Mouse (Mus musculus) hindbrain, embryonic 15.5 days (tissue): ENCODE data around the gene Nup93. TPM values are rescaled to one million over a fixed set of nuclear protein-coding genes. Genes with fewer than 3 reads are reported as not detected.

Source experiments
- ATAC-seq: fragments of 200-750 bp; cut with Nextera tagmentation; 2 replicates; pipeline ENCODE4 v1.8.0; 2017; ENCODE audit warnings: low read depth, moderate number of reproducible peaks, moderate TSS enrichment; ENCODE audit not compliant: low FRiP score
- H3K27ac ChIP-seq: fragments of 300-500 bp; sonication (generic); replicated peaks from 2 replicates; pipeline ENCODE4 v1.5.1; 2015; ENCODE audit warnings: mild to moderate bottlenecking, inconsistent platforms
- H3K27me3 ChIP-seq: fragments of 300-500 bp; sonication (generic); 2 replicates; pipeline ENCODE4 v1.6.1; 2015; ENCODE audit warnings: control low read depth, inconsistent platforms
- H3K36me3 ChIP-seq: fragments of 300-500 bp; sonication (generic); 2 replicates; pipeline ENCODE4 v1.6.1; 2015; ENCODE audit warnings: control low read depth, inconsistent platforms
- H3K4me1 ChIP-seq: fragments of 300-500 bp; sonication (generic); replicated peaks from 2 replicates; pipeline ENCODE4 v1.6.1; 2015; ENCODE audit warnings: control low read depth, inconsistent platforms
- H3K4me2 ChIP-seq: fragments of 300-500 bp; sonication (generic); 2 replicates; pipeline ENCODE4 v1.6.1; 2015; ENCODE audit warnings: moderate library complexity, mild to moderate bottlenecking, inconsistent platforms
- H3K4me3 ChIP-seq: fragments of 300-500 bp; sonication (generic); 2 replicates; pipeline ENCODE4 v1.5.1; 2015; ENCODE audit warnings: mild to moderate bottlenecking, inconsistent platforms
- H3K9ac ChIP-seq: fragments of 300-500 bp; sonication (generic); 2 replicates; pipeline ENCODE4 v1.6.1; 2015; ENCODE audit warnings: inconsistent platforms
- H3K9me3 ChIP-seq: fragments of 300-500 bp; sonication (generic); 2 replicates; pipeline ENCODE4 v1.6.1; 2016; ENCODE audit warnings: control low read depth, inconsistent platforms
- WGBS: fragments of 180-500 bp; shearing (Covaris S2); methylation state at CpG from one replicate; pipeline ENCODE4 v1.1.7; 2015; 5-methylcytosine and 5-hydroxymethylcytosine counted together
- polyA plus RNA-seq: library from polyadenylated mRNA; unstranded; fragments of >200 nt; fragmentation: Nextera tagmentation; extraction: Ambion mirVana; gene quantifications from 2 replicates; pipeline ENCODE4 v1.2.1, GENCODE M21; 2015

Gene Nup93
- polyA plus RNA-seq, 1 experiment from 2014 or later: 58.9 TPM

DNA sequence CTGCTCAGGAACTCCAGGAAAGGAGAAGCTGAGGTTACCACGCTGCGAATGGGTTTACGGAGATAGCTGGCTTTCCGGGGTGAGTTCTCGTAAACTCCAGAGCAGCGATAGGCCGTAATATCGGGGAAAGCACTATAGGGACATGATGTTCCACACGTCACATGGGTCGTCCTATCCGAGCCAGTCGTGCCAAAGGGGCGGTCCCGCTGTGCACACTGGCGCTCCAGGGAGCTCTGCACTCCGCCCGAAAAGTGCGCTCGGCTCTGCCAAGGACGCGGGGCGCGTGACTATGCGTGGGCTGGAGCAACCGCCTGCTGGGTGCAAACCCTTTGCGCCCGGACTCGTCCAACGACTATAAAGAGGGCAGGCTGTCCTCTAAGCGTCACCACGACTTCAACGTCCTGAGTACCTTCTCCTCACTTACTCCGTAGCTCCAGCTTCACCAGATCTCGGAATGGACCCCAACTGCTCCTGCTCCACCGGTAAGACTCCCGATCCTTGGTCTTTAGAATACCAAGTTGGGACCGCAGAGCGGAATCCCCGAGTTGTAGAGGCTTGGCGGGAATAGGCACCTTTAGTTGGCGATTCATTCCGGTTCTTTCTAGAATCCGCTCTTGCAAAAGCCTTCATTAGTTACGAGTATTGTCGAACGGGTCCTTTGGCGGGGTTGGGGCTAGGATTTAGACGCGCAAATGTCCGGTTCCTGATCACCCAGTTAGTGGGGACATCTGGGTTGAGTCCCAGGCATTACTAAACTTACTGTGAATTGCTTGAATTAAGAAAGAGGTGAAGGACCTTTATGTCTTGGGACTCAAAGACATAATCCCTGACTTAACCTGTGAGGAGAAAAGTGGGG, 35.3 kb upstream of the Nup93 start, which contains the start of gene Mt1:
Gene Mt1 (plus strand): TSS at position 226 of the 856 bp plus-strand sequence.
- no peaks in the 10 kb centered on the region for H3K36me3 ChIP-seq
- peak; percentile 81 for ATAC-seq
- peaks cover 90% of the 10 kb centered on the region for H3K27me3 ChIP-seq
- no peaks in the 10 kb centered on the region for H3K9me3 ChIP-seq
- H3K4me2 ChIP-seq: peak within 1 kb of the TSS; percentile 96
- H3K27ac ChIP-seq: no peak within 1 kb of the TSS
- peak within 1 kb of the TSS; percentile 45 for H3K4me3 ChIP-seq
- H3K9ac ChIP-seq: peak within 1 kb of the TSS; percentile 34
- peaks cover 26% of the 10 kb centered on the region for H3K4me1 ChIP-seq
- WGBS: under 1% methylated on average over 50 of the region's 50 CpGs

DNA sequence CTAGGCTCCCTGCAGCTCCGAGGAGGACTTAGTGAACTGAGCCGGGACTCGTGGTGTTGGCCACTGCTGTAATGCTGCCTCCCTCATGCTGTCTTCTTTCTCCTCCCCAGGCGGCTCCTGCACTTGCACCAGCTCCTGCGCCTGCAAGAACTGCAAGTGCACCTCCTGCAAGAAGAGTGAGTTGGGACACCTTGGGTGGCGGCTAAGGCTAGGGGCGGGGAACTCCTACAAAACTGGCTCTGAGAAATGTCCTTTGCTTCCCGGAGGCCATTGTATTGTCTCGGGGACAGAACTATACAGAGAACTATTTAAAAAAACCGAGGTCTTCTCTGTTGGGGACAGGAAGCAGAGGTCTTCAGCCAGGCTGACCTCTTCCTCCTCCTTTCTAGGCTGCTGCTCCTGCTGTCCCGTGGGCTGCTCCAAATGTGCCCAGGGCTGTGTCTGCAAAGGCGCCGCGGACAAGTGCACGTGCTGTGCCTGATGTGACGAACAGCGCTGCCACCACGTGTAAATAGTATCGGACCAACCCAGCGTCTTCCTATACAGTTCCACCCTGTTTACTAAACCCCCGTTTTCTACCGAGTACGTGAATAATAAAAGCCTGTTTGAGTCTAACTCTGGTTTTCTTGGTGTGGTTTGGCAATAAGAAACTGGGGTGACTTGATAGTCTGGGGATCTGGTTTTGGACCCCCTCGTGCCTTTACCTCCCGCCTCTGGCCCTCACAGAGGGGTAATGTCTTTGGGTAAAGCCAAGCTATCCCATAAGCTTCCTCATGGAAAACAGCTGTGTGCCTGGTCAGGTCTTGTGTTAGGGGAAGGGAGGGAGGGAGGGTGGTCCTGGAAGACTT, 34.4 kb upstream of the Nup93 start:
- Histone ChIP-seq H3K36me3 (no peaks in the 10 kb centered on the region), H3K4me2 (peak overlapping the region; percentile 96), H3K27me3 (peaks cover 88% of the 10 kb centered on the region), H3K9ac (peak overlapping the region; percentile 34), H3K27ac (no peak overlapping the region), H3K4me1 (peaks cover 26% of the 10 kb centered on the region), H3K4me3 (peak overlapping the region; percentile 45), H3K9me3 (no peaks in the 10 kb centered on the region)
- WGBS: 2% methylated on average over 25 of the region's 25 CpGs
- no peak for ATAC-seq

DNA sequence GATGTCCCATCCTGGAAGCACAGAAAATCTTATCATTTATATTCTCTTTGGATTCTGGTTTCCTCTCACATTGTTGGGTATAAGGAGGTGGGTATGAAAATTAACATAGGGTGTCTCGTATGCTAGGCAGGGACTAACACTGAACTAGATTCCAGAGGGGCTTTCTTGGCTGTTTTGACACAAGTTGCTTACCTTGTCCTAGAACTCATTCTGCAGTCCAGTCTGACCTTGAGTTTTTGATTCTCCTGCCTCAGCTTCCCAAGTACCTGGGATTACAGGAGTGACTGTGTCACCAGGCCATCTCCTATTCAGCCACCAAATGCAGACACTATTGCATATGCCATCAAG, 33.8 kb upstream of the Nup93 start:
- H3K4me2 ChIP-seq: peak overlapping the region; percentile 96; the same call in 1 of the 2 replicates
- H3K27ac ChIP-seq: no peak overlapping the region
- peaks cover 86% of the 10 kb centered on the region for H3K27me3 ChIP-seq
- no peak overlapping the region for H3K9ac ChIP-seq
- H3K4me1 ChIP-seq: peaks cover 26% of the 10 kb centered on the region
- H3K9me3 ChIP-seq: no peaks in the 10 kb centered on the region
- no peak overlapping the region for H3K4me3 ChIP-seq
- no peaks in the 10 kb centered on the region for H3K36me3 ChIP-seq
- no peak for ATAC-seq
- WGBS: 90% methylated on average over 1 of the region's 1 CpGs

DNA sequence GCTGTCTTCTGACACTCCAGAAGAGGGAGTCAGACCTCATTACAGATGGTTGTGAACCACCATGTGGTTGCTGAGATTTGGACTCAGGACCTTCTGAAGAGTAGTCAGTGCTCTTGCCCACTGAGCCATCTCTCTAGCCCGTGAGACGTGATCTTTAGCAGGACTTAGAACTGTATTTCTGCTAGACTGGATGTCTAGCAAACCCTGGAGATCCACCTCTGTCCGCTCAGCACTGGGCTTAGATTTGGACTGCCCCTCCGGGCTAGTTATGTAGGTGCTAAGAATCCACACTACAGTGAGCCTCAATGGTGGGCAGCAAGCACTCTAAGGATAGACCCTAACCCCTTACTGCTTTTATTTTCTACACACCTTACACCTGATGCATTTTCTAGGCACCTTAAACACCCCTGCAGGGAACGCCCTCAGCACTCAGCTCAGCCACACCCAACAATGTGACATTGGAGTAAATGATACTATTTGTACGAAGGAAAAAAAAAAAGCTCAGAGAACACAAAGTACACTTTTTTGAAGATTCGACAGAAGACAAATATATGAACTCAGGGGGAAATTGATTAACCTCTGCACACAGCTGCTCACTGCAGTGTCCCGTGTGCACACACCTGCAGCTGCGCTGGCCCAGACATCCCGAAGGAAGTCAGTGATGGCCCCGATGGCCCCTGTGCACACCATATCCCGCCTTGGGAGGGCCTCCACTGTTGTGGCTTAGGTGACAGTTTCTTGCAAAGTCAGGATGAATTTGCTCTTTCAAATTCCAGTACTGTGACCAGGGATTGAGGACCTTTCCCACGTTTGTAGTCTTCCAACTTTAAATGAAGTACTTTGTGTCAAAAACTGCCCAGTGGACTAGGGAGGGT, 32.1 kb upstream of the Nup93 start:
- Histone ChIP-seq H3K4me3 (no peak overlapping the region), H3K4me1 (peaks cover 36% of the 10 kb centered on the region), H3K4me2 (0 out of 2 replicates have a peak overlapping the region, but pooled peaks have one; percentile 48), H3K27ac (no peak overlapping the region), H3K9me3 (no peaks in the 10 kb centered on the region), H3K9ac (no peak overlapping the region), H3K27me3 (peaks cover 85% of the 10 kb centered on the region), H3K36me3 (no peaks in the 10 kb centered on the region)
- ATAC-seq: no peak
- WGBS: 67% methylated on average over 13 of the region's 13 CpGs

- peak overlapping the region; percentile 48 for H3K4me2 ChIP-seq
Observed at GRCm38 (mm10) chr8:94183117-94183516, 31.2 kb upstream of the Nup93 start.

DNA sequence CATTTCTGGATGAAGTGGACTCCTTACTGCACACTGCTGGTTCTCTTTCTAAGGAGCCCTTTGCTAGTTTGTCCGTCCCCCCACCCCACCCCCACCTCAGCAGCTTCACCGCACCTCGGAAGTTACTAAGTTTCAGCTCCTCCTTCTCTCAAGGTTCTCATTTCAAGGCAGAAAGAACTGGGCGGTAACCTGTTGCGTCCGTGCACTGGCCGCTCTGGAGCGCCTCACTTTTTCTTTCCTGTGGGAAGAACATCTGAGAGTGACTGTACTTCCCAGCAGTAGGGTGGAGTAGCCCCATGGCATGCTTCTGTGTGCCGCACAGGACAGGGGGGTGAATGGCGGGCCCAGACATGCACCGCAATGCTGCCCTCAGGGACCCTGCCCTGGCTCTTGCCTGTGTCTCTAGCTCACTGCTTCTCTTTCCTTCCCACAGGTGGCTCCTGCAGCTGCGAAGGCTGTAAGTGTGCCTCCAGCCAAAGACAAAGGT, 30.0 kb upstream of the Nup93 start:
- WGBS: 31% methylated on average over 12 of the region's 12 CpGs
- H3K9me3 ChIP-seq: no peaks in the 10 kb centered on the region
- no peak for ATAC-seq

More at GRCm38 (mm10) chr8:94183117-94183516, 31.2 kb upstream of the Nup93 start:
- peak overlapping the region; percentile 23 for H3K4me3 ChIP-seq
- peaks cover 82% of the 10 kb centered on the region for H3K27me3 ChIP-seq
- H3K9ac ChIP-seq: no peak overlapping the region
- no peaks in the 10 kb centered on the region for H3K36me3 ChIP-seq
- ATAC-seq: peak; percentile 47; the same call in 1 of the 2 replicates
- peaks cover 39% of the 10 kb centered on the region for H3K4me1 ChIP-seq
- 0% methylated on average over 16 of the region's 16 CpGs for WGBS
- H3K9me3 ChIP-seq: no peaks in the 10 kb centered on the region
- H3K27ac ChIP-seq: no peak overlapping the region

GRCm38 (mm10) chr8:94185791-94186190, 28.6 kb upstream of the Nup93 start:
- no peak overlapping the region for H3K4me3 ChIP-seq
- peaks cover 62% of the 10 kb centered on the region for H3K27me3 ChIP-seq
- no peaks in the 10 kb centered on the region for H3K9me3 ChIP-seq
- peaks cover 20% of the 10 kb centered on the region for H3K4me1 ChIP-seq
- H3K27ac ChIP-seq: no peak overlapping the region
- WGBS: 67% methylated on average over 6 of the region's 6 CpGs
- ATAC-seq: no peak
- no peaks in the 10 kb centered on the region for H3K36me3 ChIP-seq
- H3K9ac ChIP-seq: no peak overlapping the region
- H3K4me2 ChIP-seq: no peak overlapping the region

More for the DNA sequence above, 30.0 kb upstream of the Nup93 start:
- no peaks in the 10 kb centered on the region for H3K36me3 ChIP-seq
- H3K4me1 ChIP-seq: peaks cover 29% of the 10 kb centered on the region
- H3K4me3 ChIP-seq: no peak overlapping the region
- H3K9ac ChIP-seq: no peak overlapping the region
- no peak overlapping the region for H3K4me2 ChIP-seq
- peaks cover 73% of the 10 kb centered on the region for H3K27me3 ChIP-seq
- H3K27ac ChIP-seq: no peak overlapping the region

DNA sequence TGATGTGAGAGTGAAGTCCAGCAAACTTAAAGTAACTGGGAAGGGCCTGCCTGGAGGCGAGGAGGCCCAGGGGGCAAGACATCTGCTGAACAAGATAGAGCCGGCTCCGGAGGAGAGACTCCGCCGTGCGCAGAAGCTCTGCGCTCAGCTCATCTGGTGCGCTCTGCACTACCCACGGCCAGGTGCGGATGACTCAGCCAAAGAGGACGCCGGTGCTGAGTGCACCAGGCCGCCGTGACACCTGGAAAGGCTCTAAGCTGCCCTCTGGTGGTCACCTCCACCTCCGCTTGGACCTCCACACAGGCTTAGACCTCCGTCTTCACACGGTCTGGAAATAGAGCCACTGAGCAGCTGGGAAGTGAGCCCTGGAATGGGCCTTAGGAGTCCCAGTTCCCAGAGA, 27.8 kb upstream of the Nup93 start:
- ATAC-seq: peak; percentile 54; the same call in 1 of the 2 replicates
- Histone ChIP-seq H3K27ac (no peak overlapping the region), H3K9me3 (no peaks in the 10 kb centered on the region), H3K9ac (no peak overlapping the region), H3K36me3 (no peaks in the 10 kb centered on the region), H3K27me3 (peaks cover 59% of the 10 kb centered on the region), H3K4me1 (peaks cover 23% of the 10 kb centered on the region), H3K4me2 (peak overlapping the region; percentile 44), H3K4me3 (no peak overlapping the region)
- whole genome bisulfite sequencing: 7% methylated on average over 17 of the region's 17 CpGs

GRCm38 (mm10) chr8:94187290-94188002, 26.9 kb upstream of the Nup93 start:
- H3K27ac ChIP-seq: no peak overlapping the region
- WGBS: 35% methylated on average over 21 of the region's 21 CpGs
- no peak overlapping the region for H3K4me3 ChIP-seq
- ATAC-seq: no peak
- no peaks in the 10 kb centered on the region for H3K36me3 ChIP-seq
- peaks cover 23% of the 10 kb centered on the region for H3K4me1 ChIP-seq
- no peak overlapping the region for H3K9ac ChIP-seq
- peaks cover 50% of the 10 kb centered on the region for H3K27me3 ChIP-seq
- H3K4me2 ChIP-seq: 0 out of 2 replicates have a peak overlapping the region, but pooled peaks have one; percentile 12
- no peaks in the 10 kb centered on the region for H3K9me3 ChIP-seq

DNA sequence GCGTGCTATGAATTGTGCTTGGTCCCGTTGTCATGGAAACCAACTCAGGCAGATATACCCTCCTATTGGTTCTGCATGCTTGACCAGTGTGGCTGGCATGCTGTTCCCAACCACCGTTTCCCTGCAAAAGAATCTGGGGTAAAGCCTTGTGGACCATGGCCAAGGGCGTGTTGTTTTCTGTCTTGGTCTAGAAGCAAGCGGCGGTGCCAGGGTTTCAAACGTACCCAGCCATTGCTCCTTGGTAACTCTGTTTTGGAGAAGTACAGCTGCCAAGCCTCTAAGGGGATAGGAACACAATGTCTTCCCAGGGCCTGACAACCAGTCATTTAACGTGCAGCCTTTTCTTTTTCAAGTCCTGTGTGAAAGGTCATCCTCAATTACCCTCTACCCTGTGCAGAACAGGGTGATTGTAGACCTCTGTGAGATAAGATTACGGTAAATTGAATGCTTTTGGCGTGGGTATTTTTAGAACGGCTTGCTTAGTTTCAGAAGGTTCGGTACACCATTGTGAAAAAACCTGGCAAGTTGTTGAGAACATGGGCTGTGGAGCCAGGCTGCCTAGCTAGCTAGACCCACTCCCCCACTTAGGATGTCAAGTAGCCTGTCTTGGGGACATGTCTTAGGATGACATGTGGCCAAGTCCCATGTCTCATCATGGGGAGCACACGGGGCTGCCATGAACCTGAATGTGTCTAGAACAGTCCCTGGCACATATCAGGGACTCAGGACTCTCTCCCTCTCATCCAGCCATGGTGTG, 24.9 kb upstream of the Nup93 start:
- no peak overlapping the region for H3K4me2 ChIP-seq
- peaks cover 15% of the 10 kb centered on the region for H3K4me1 ChIP-seq
- H3K9me3 ChIP-seq: no peaks in the 10 kb centered on the region
- no peak overlapping the region for H3K4me3 ChIP-seq
- no peak overlapping the region for H3K9ac ChIP-seq
- no peaks in the 10 kb centered on the region for H3K36me3 ChIP-seq
- 49% methylated on average over 13 of the region's 13 CpGs for WGBS
- peaks cover 30% of the 10 kb centered on the region for H3K27me3 ChIP-seq
- H3K27ac ChIP-seq: peak overlapping the region; percentile 47
- ATAC-seq: peak; percentile 73
